Mouse (Mus musculus) hindbrain, embryonic 12.5 days (tissue): ENCODE measurements around the gene M6pr. TPM values are rescaled to one million over a fixed set of nuclear protein-coding genes. Genes with fewer than 3 reads are reported as not detected.
"Not testable (repeated sequence)": the region's sequence is repeated elsewhere in the genome, so short reads cannot be mapped to it uniquely, and the experiment has no call there.

Experiments
- ATAC-seq: fragments of 200-750 bp; cut with Nextera tagmentation; 2 replicates; pipeline ENCODE4 v1.8.0; 2017; ENCODE audit warnings: moderate TSS enrichment; ENCODE audit not compliant: low FRiP score
- H3K27ac ChIP-seq: fragments of 300-500 bp; sonication (generic); 2 replicates; pipeline ENCODE4 v1.5.1; 2016; ENCODE audit warnings: mild to moderate bottlenecking
- H3K27me3 ChIP-seq: fragments of 300-500 bp; sonication (generic); 2 replicates; pipeline ENCODE4 v1.6.1; 2016; ENCODE audit warnings: mild to moderate bottlenecking
- H3K36me3 ChIP-seq: fragments of 300-500 bp; sonication (generic); 2 replicates; pipeline ENCODE4 v1.6.1; 2016; ENCODE audit warnings: mild to moderate bottlenecking
- H3K4me1 ChIP-seq: fragments of 300-500 bp; sonication (generic); 2 replicates; pipeline ENCODE4 v1.6.1; 2016
- H3K4me2 ChIP-seq: fragments of 300-500 bp; sonication (generic); replicated peaks from 2 replicates; pipeline ENCODE4 v1.6.1; 2016; ENCODE audit warnings: mild to moderate bottlenecking
- H3K4me3 ChIP-seq: fragments of 300-500 bp; sonication (generic); 2 replicates; pipeline ENCODE4 v1.5.1; 2016; ENCODE audit warnings: mild to moderate bottlenecking
- H3K9ac ChIP-seq: fragments of 300-500 bp; sonication (generic); 2 replicates; pipeline ENCODE4 v1.6.1; 2016; ENCODE audit warnings: mild to moderate bottlenecking, moderate library complexity
- H3K9me3 ChIP-seq: fragments of 300-500 bp; sonication (generic); replicated peaks from 2 replicates; pipeline ENCODE4 v1.6.1; 2016; ENCODE audit warnings: mild to moderate bottlenecking
- WGBS: fragments of 180-500 bp; shearing (Covaris S2); methylation state at CpG from one replicate; pipeline ENCODE4 v1.1.7; 2016; 5-methylcytosine and 5-hydroxymethylcytosine counted together
- polyA plus RNA-seq: library from polyadenylated mRNA; unstranded; fragments of >200 nt; fragmentation: Nextera tagmentation; extraction: Ambion mirVana; gene quantifications from 2 replicates; pipeline ENCODE4 v1.2.1, GENCODE M21; 2016

M6pr gene
- polyA plus RNA-seq, 1 experiment from 2014 or later = 68.7 TPM

- WGBS = 66% methylated on average over 1 of the region's 1 CpGs
- H3K4me1 ChIP-seq, H3K27me3 ChIP-seq, H3K4me3 ChIP-seq, ATAC-seq, H3K9me3 ChIP-seq, H3K9ac ChIP-seq, H3K27ac ChIP-seq, H3K4me2 ChIP-seq, H3K36me3 ChIP-seq: not testable (repeated sequence)
These were observed 38.8 kb downstream of the M6pr start for GRCm38 (mm10) chr6:122347326-122347725.

GRCm38 (mm10) chr6:122355909-122356308, 47.4 kb downstream of the M6pr start:
- no peak overlapping the region for H3K4me3 ChIP-seq
- H3K27ac ChIP-seq = no peak overlapping the region
- H3K27me3 ChIP-seq = no peaks in the 10 kb centered on the region
- H3K9me3 ChIP-seq = no peaks in the 10 kb centered on the region
- no peak overlapping the region for H3K9ac ChIP-seq
- 61% methylated on average over 9 of the region's 9 CpGs for WGBS
- ATAC-seq = no peak
- H3K4me2 ChIP-seq = no peak overlapping the region
- H3K4me1 ChIP-seq = no peaks in the 10 kb centered on the region
- no peaks in the 10 kb centered on the region for H3K36me3 ChIP-seq

GRCm38 (mm10) chr6:122357089-122357488, 48.6 kb downstream of the M6pr start:
- ATAC-seq = no peak
- Histone ChIP-seq H3K4me3 (no peak overlapping the region), H3K27me3 (no peaks in the 10 kb centered on the region), H3K4me1 (no peaks in the 10 kb centered on the region), H3K27ac (no peak overlapping the region), H3K9ac (no peak overlapping the region), H3K4me2 (no peak overlapping the region), H3K9me3 (no peaks in the 10 kb centered on the region), H3K36me3 (no peaks in the 10 kb centered on the region)
- WGBS = 85% methylated on average over 1 of the region's 1 CpGs

- H3K4me2 ChIP-seq = no peak overlapping the region
- no peak overlapping the region for H3K27ac ChIP-seq
- no peaks in the 10 kb centered on the region for H3K4me1 ChIP-seq
- no peak for ATAC-seq
- H3K27me3 ChIP-seq = no peaks in the 10 kb centered on the region
- no peaks in the 10 kb centered on the region for H3K36me3 ChIP-seq
- no peak overlapping the region for H3K9ac ChIP-seq
- H3K4me3 ChIP-seq = no peak overlapping the region
- 54% methylated on average over 3 of the region's 3 CpGs for WGBS
- H3K9me3 ChIP-seq = no peaks in the 10 kb centered on the region
These were observed 57.2 kb downstream of the M6pr start for GRCm38 (mm10) chr6:122365706-122366105.

GRCm38 (mm10) chr6:122366287-122366686, 57.8 kb downstream of the M6pr start:
- Histone ChIP-seq H3K4me2 (no peak overlapping the region), H3K9me3 (no peaks in the 10 kb centered on the region), H3K27me3 (no peaks in the 10 kb centered on the region), H3K36me3 (no peaks in the 10 kb centered on the region), H3K27ac (no peak overlapping the region), H3K4me1 (no peaks in the 10 kb centered on the region), H3K4me3 (no peak overlapping the region), H3K9ac (no peak overlapping the region)
- WGBS = 32% methylated on average over 2 of the region's 2 CpGs
- no peak for ATAC-seq

- Histone ChIP-seq H3K36me3 (no peaks in the 10 kb centered on the region), H3K4me3 (no peak overlapping the region), H3K9me3 (no peaks in the 10 kb centered on the region), H3K9ac (no peak overlapping the region), H3K4me2 (no peak overlapping the region), H3K27ac (no peak overlapping the region), H3K4me1 (no peaks in the 10 kb centered on the region), H3K27me3 (no peaks in the 10 kb centered on the region)
- WGBS = 51% methylated on average over 3 of the region's 3 CpGs
- ATAC-seq = no peak
These were observed 58.5 kb downstream of the M6pr start for GRCm38 (mm10) chr6:122366976-122367375.

Other genes with a start within 250 kb of the M6pr start
- gene Klrg1, start 25.8 kb upstream of the M6pr start, polyA plus RNA-seq = 0.14 and 0.33 TPM in 2 replicates
- gene Phc1, start 31.8 kb downstream of the M6pr start, polyA plus RNA-seq = 34.9 and 40.5 TPM in 2 replicates
- gene Rimklb, start 190.0 kb downstream of the M6pr start, polyA plus RNA-seq = 78.4 and 90.9 TPM in 2 replicates
- 1.6 and 2.6 TPM in 2 replicates for gene Mfap5, start 197.1 kb downstream of the M6pr start, polyA plus RNA-seq
- gene Aicda, start 245.1 kb downstream of the M6pr start, polyA plus RNA-seq = 0.15 and 0.61 TPM in 2 replicates